Mouse (Mus musculus): Measurements from ENCODE around the gene Golga5. TPM values are rescaled to one million over a fixed set of nuclear protein-coding genes. Genes with fewer than 3 reads are reported as not detected.

Gene Golga5
- total RNA-seq, 2 experiments from 2014 or later, result 35.4 to 36.2 TPM

GRCm38 (mm10) chr12:102514151-102514550 is 45.2 kb downstream of the Golga5 start:
- no peak for DNase-seq

- DNase-seq, result no peak
These were observed 45.8 kb downstream of the Golga5 start for GRCm38 (mm10) chr12:102514751-102515150.

GRCm38 (mm10) chr12:102516151-102516550 is 47.2 kb downstream of the Golga5 start:
- no peak for DNase-seq

- DNase-seq, result no peak
These were observed 48.7 kb downstream of the Golga5 start for GRCm38 (mm10) chr12:102517647-102518046.

- DNase-seq, result no peak
These were observed 51.2 kb downstream of the Golga5 start for GRCm38 (mm10) chr12:102519929-102520720.

GRCm38 (mm10) chr12:102521777-102522319 is 52.9 kb downstream of the Golga5 start:
- peak; percentile 19 for DNase-seq

- DNase-seq, result no peak
These were observed 55.3 kb downstream of the Golga5 start for GRCm38 (mm10) chr12:102524216-102524615.

- DNase-seq, result peak; percentile 60
These were observed 55.8 kb downstream of the Golga5 start for GRCm38 (mm10) chr12:102524760-102525159.

GRCm38 (mm10) chr12:102527989-102528388 is 59.1 kb downstream of the Golga5 start:
- no peak for DNase-seq

GRCm38 (mm10) chr12:102535796-102536195 is 66.9 kb downstream of the Golga5 start:
- DNase-seq, result no peak

- DNase-seq, result no peak
These were observed 71.3 kb downstream of the Golga5 start for GRCm38 (mm10) chr12:102540278-102540677.

- no peak for DNase-seq
These were observed 72.2 kb downstream of the Golga5 start for GRCm38 (mm10) chr12:102541168-102541567.

GRCm38 (mm10) chr12:102545122-102545521 is 76.2 kb downstream of the Golga5 start:
- DNase-seq, result no peak

Other genes with a start within 250 kb of the Golga5 start
- 10 to 100 TPM; 19.2 to 21.6 TPM for gene Rin3, start 186.1 kb upstream of the Golga5 start, total RNA-seq (2021)
- 10 to 100 TPM; 88.5 to 88.9 TPM for gene Lgmn, start 29.3 kb upstream of the Golga5 start, total RNA-seq (2021)
- gene Chga, start 85.8 kb downstream of the Golga5 start, total RNA-seq (2021), result 1,000 to 10,000 TPM; 1,052 to 1,140 TPM
- 10 to 100 TPM; 98.3 to 99.2 TPM for gene Itpk1, start 235.8 kb downstream of the Golga5 start, total RNA-seq (2021)

Data from adrenal gland, postnatal 10 days (tissue).